19 mouse cellular contexts compared by ENCODE assay signal in genomic region chr8:110521851-110522250, GRCm38 (mm10).
"Had no signal": no experiment of that assay in that cellular context is flagged by ENCODE, and none has a peak within 500 bp of the region (broad histone marks: within the 10 kb centered on the region; RNA-seq: fewer than 3 reads in every experiment).

No protein-coding gene starts in this region.

- H3K36me3 ChIP-seq: midbrain, embryonic 10.5 days; midbrain, embryonic 12.5 days; neural tube, embryonic 13.5 days; neural tube, embryonic 15.5 days had no signal

- H3K27me3 ChIP-seq: midbrain, embryonic 12.5 days; neural tube, embryonic 13.5 days; neural tube, embryonic 15.5 days had no signal

- ATAC-seq: midbrain, embryonic 16.5 days had no signal

- H3K4me3 ChIP-seq: midbrain, embryonic 10.5 days; midbrain, embryonic 12.5 days; myocyte; neural tube, embryonic 13.5 days; neural tube, embryonic 15.5 days had no signal

- H3K9ac ChIP-seq: lung, embryonic 14.5 days; midbrain, embryonic 12.5 days; neural tube, embryonic 13.5 days; neural tube, embryonic 15.5 days had no signal

- H3K9me3 ChIP-seq: midbrain, embryonic 10.5 days; midbrain, embryonic 12.5 days; neural tube, embryonic 13.5 days; neural tube, embryonic 15.5 days had no signal

- H3K4me1 ChIP-seq: midbrain, embryonic 10.5 days; midbrain, embryonic 12.5 days; neural tube, embryonic 13.5 days; neural tube, embryonic 15.5 days had no signal

- H3K4me2 ChIP-seq: lung, embryonic 14.5 days; midbrain, embryonic 12.5 days; neural tube, embryonic 13.5 days; neural tube, embryonic 15.5 days had no signal

- H3K27ac ChIP-seq: midbrain, embryonic 10.5 days; midbrain, embryonic 12.5 days; neural tube, embryonic 13.5 days; neural tube, embryonic 15.5 days had no signal

- DNase-seq: lung, adult 18-20 months; lung, embryonic 14.5 days; lung, postnatal 10 days; lung, postnatal 4 days; midbrain, embryonic 14.5 days; retina, postnatal 1 day; right cerebral cortex, adult 18-20 months; right cerebral cortex, postnatal 25 days; right cerebral cortex, postnatal 4 days; spleen, adult 18-20 months; thymus, adult 18-20 months; thymus, postnatal 25 days; thymus, postnatal 4 days had no signal
